Mouse (Mus musculus): Measurements from ENCODE around the gene Sox5.

Gene Sox5

GRCm38 (mm10) chr6:144781431-144782030, at the start of gene Sox5:
Gene Sox5 (minus strand): TSS chr6:144781977.
- in situ Hi-C loops (cut with MboI, MseI): no loop called here

- in situ Hi-C loops (cut with MboI, MseI): no loop called here
Observed at GRCm38 (mm10) chr6:144825018-144825602, 43.3 kb upstream of the Sox5 start.

- in situ Hi-C loops (cut with MboI, MseI): no loop called here
Observed at GRCm38 (mm10) chr6:144824153-144824552, 42.4 kb upstream of the Sox5 start.

GRCm38 (mm10) chr6:144822594-144822993, 40.8 kb upstream of the Sox5 start:
- in situ Hi-C loops (cut with MboI, MseI): no loop called here

- in situ Hi-C loops (cut with MboI, MseI): no loop called here
Observed at GRCm38 (mm10) chr6:144821019-144821418, 39.2 kb upstream of the Sox5 start.

- in situ Hi-C loops (cut with MboI, MseI): no loop called here
Observed at GRCm38 (mm10) chr6:144818016-144818415, 36.2 kb upstream of the Sox5 start.

GRCm38 (mm10) chr6:144817329-144817932, 35.7 kb upstream of the Sox5 start:
- in situ Hi-C loops (cut with MboI, MseI): no loop called here

GRCm38 (mm10) chr6:144815542-144815941, 33.8 kb upstream of the Sox5 start:
- in situ Hi-C loops (cut with MboI, MseI): no loop called here

GRCm38 (mm10) chr6:144814931-144815364, 33.2 kb upstream of the Sox5 start:
- in situ Hi-C loops (cut with MboI, MseI): no loop called here

GRCm38 (mm10) chr6:144804321-144804720, 22.5 kb upstream of the Sox5 start:
- in situ Hi-C loops (cut with MboI, MseI): no loop called here

- in situ Hi-C loops (cut with MboI, MseI): no loop called here
Observed at GRCm38 (mm10) chr6:144803063-144803462, 21.3 kb upstream of the Sox5 start.

- in situ Hi-C loops (cut with MboI, MseI): no loop called here
Observed at GRCm38 (mm10) chr6:144794356-144794755, 12.6 kb upstream of the Sox5 start.

GRCm38 (mm10) chr6:144792871-144793270, 11.1 kb upstream of the Sox5 start:
- in situ Hi-C loops (cut with MboI, MseI): no loop called here

GRCm38 (mm10) chr6:144783295-144783694, 1.5 kb upstream of the Sox5 start:
- in situ Hi-C loops (cut with MboI, MseI): no loop called here

GRCm38 (mm10) chr6:144782866-144783265, 1.1 kb upstream of the Sox5 start:
- in situ Hi-C loops (cut with MboI, MseI): no loop called here

GRCm38 (mm10) chr6:144782031-144782857, 467 bp upstream of the Sox5 start:
- in situ Hi-C loops (cut with MboI, MseI): no loop called here

- in situ Hi-C loops (cut with MboI, MseI): no loop called here
Observed at GRCm38 (mm10) chr6:144780608-144781285, 1.0 kb downstream of the Sox5 start.

- in situ Hi-C loops (cut with MboI, MseI): no loop called here
Observed at GRCm38 (mm10) chr6:144779945-144780607, 1.7 kb downstream of the Sox5 start.

- in situ Hi-C loops (cut with MboI, MseI): no loop called here
Observed at GRCm38 (mm10) chr6:144777356-144778035, 4.3 kb downstream of the Sox5 start.

- in situ Hi-C loops (cut with MboI, MseI): no loop called here
Observed at GRCm38 (mm10) chr6:144773736-144774135, 8.0 kb downstream of the Sox5 start.

- in situ Hi-C loops (cut with MboI, MseI): no loop called here
Observed at GRCm38 (mm10) chr6:144772985-144773384, 8.8 kb downstream of the Sox5 start.

Measured in T-helper 2 cell (primary cell).